23 mouse cellular contexts compared by ENCODE assay signal in genomic region chr5:74730601-74731000, GRCm38 (mm10). TPM values are rescaled to one million over a fixed set of nuclear protein-coding genes. Genes with fewer than 3 reads are reported as not detected.
DNase-seq lines count a peak whose midpoint lies in the region; ATAC-seq and TF ChIP-seq lines count a peak whose summit lies in the region.
"Had no signal": no experiment of that assay in that cellular context is flagged by ENCODE, and none has a peak within 500 bp of the region (broad histone marks: within the 10 kb centered on the region; RNA-seq: fewer than 3 reads in every experiment).

No protein-coding gene starts in this region.

- no peak overlapping the region for H3K9ac ChIP-seq in intestine, embryonic 15.5 days
- H3K9ac ChIP-seq in intestine, postnatal 0 days (ENCODE audit: low read depth, low read length), result no peak overlapping the region
- H3K9ac ChIP-seq in lung, embryonic 14.5 days, result no peak overlapping the region
- H3K9ac ChIP-seq in intestine, embryonic 16.5 days (ENCODE audit: low read depth, low read length), result no peak overlapping the region

- no peak overlapping the region for H3K27ac ChIP-seq in intestine, embryonic 15.5 days
- H3K27ac ChIP-seq in intestine, postnatal 0 days (ENCODE audit: low read depth, low read length), result no peak overlapping the region
- no peak overlapping the region for H3K27ac ChIP-seq in lung, embryonic 14.5 days (ENCODE audit: low read depth)
- H3K27ac ChIP-seq in intestine, embryonic 16.5 days (ENCODE audit: low read length), result no peak overlapping the region
- no peak overlapping the region for H3K27ac ChIP-seq in forebrain, embryonic 10.5 days

- peak; percentile 28; the same call in 1 of the 2 replicates for ATAC-seq in intestine, embryonic 15.5 days
- no peak for ATAC-seq in intestine, postnatal 0 days
- ATAC-seq in lung, embryonic 14.5 days (ENCODE audit: insufficient read depth), result no peak
- ATAC-seq in intestine, embryonic 16.5 days, result peak; percentile 53; the same call in 1 of the 2 replicates
- ATAC-seq: activated CD4-positive, CD25-positive, alpha-beta regulatory T cell, adult 4 months; CD4-positive, CD25-positive, alpha-beta regulatory T cell, adult 4 months; Patski had no signal

- H3K36me3 ChIP-seq in intestine, embryonic 15.5 days, result no peaks in the 10 kb centered on the region
- no peaks in the 10 kb centered on the region for H3K36me3 ChIP-seq in intestine, postnatal 0 days (ENCODE audit: control insufficient read depth, insufficient read depth)
- no peaks in the 10 kb centered on the region for H3K36me3 ChIP-seq in lung, embryonic 14.5 days (ENCODE audit: insufficient read depth)
- no peaks in the 10 kb centered on the region; the same call in 1 of the 2 replicates for H3K36me3 ChIP-seq in intestine, embryonic 16.5 days (ENCODE audit: control insufficient read depth, insufficient read depth, low read length)
- H3K36me3 ChIP-seq in forebrain, embryonic 10.5 days (replicated peaks), result no peaks in the 10 kb centered on the region
- H3K36me3 ChIP-seq: G1E had no signal

- no peaks in the 10 kb centered on the region for H3K27me3 ChIP-seq in intestine, embryonic 15.5 days (replicated peaks)
- no peaks in the 10 kb centered on the region for H3K27me3 ChIP-seq in intestine, postnatal 0 days (replicated peaks; ENCODE audit: control insufficient read depth, insufficient read depth, low read length)
- no peaks in the 10 kb centered on the region; the same call in 1 of the 2 replicates for H3K27me3 ChIP-seq in lung, embryonic 14.5 days (ENCODE audit: insufficient read depth, low read length)
- no peaks in the 10 kb centered on the region for H3K27me3 ChIP-seq in intestine, embryonic 16.5 days (replicated peaks; ENCODE audit: control insufficient read depth, insufficient read depth, low read length)
- 0 out of 2 replicates have a peak, but pooled peaks cover 5% of the 10 kb centered on the region for H3K27me3 ChIP-seq in forebrain, embryonic 10.5 days (ENCODE audit: poor library complexity, severe bottlenecking)
- H3K27me3 ChIP-seq: CH12.LX, Patski had no signal

- H3K4me3 ChIP-seq in intestine, embryonic 15.5 days (replicated peaks), result no peak overlapping the region
- no peak overlapping the region for H3K4me3 ChIP-seq in intestine, postnatal 0 days (ENCODE audit: low read depth, low read length)
- H3K4me3 ChIP-seq in lung, embryonic 14.5 days (ENCODE audit: low read depth, low read length), result no peak overlapping the region
- H3K4me3 ChIP-seq in intestine, embryonic 16.5 days (ENCODE audit: low read length), result no peak overlapping the region
- no peak overlapping the region for H3K4me3 ChIP-seq in forebrain, embryonic 10.5 days

- peak; percentile 73 for DNase-seq in heart, adult 11 months
- DNase-seq in heart, adult 8-10 months (ENCODE audit: low spot score), result no peak
- peak; percentile 43 for DNase-seq in lung, embryonic 14.5 days
- no peak for DNase-seq in lung, postnatal 25 days (ENCODE audit: low spot score)
- no peak for DNase-seq in forebrain, embryonic 10.5 days (ENCODE audit: extremely low spot score, low spot score)
- DNase-seq: adrenal gland, adult 2 months; adrenal gland, adult 8-10 months; adrenal gland, postnatal 10 days; adrenal gland, postnatal 14 days; adrenal gland, postnatal 25 days; adrenal gland, postnatal 36 days; B cell, adult 2 months; cerebellum, adult 11 months; cerebellum, adult 11-12 months had no signal

- 49% methylated on average over 5 of the region's 5 CpGs for WGBS in intestine, embryonic 15.5 days
- WGBS in intestine, postnatal 0 days, result 51% methylated on average over 5 of the region's 5 CpGs
- 21% methylated on average over 5 of the region's 5 CpGs for WGBS in lung, embryonic 14.5 days
- WGBS in intestine, embryonic 16.5 days, result 52% methylated on average over 5 of the region's 5 CpGs
- WGBS in forebrain, embryonic 10.5 days, result 94% methylated on average over 5 of the region's 5 CpGs

- 0 out of 2 replicates have a peak, but pooled peaks cover 3% of the 10 kb centered on the region for H3K4me1 ChIP-seq in intestine, embryonic 15.5 days (replicated peaks)
- H3K4me1 ChIP-seq in intestine, postnatal 0 days (replicated peaks; ENCODE audit: control insufficient read depth, insufficient read depth, low read length), result no peaks in the 10 kb centered on the region; the same call in 1 of the 2 replicates
- peaks cover 6% of the 10 kb centered on the region; the same call in 1 of the 2 replicates for H3K4me1 ChIP-seq in lung, embryonic 14.5 days (ENCODE audit: insufficient read depth)
- H3K4me1 ChIP-seq in intestine, embryonic 16.5 days (ENCODE audit: control insufficient read depth, insufficient read depth, low read length), result no peaks in the 10 kb centered on the region
- peaks cover 27% of the 10 kb centered on the region for H3K4me1 ChIP-seq in forebrain, embryonic 10.5 days

- H3K4me2 ChIP-seq in intestine, embryonic 15.5 days (replicated peaks), result no peak overlapping the region
- no peak overlapping the region for H3K4me2 ChIP-seq in intestine, postnatal 0 days (replicated peaks; ENCODE audit: low read depth)
- H3K4me2 ChIP-seq in lung, embryonic 14.5 days, result no peak overlapping the region
- no peak overlapping the region for H3K4me2 ChIP-seq in intestine, embryonic 16.5 days (ENCODE audit: low read depth, low read length)

- H3K9me3 ChIP-seq in intestine, embryonic 15.5 days, result no peaks in the 10 kb centered on the region
- H3K9me3 ChIP-seq in intestine, postnatal 0 days (ENCODE audit: control insufficient read depth), result no peaks in the 10 kb centered on the region
- no peaks in the 10 kb centered on the region for H3K9me3 ChIP-seq in lung, embryonic 14.5 days (ENCODE audit: low read depth, low read length)
- no peaks in the 10 kb centered on the region for H3K9me3 ChIP-seq in intestine, embryonic 16.5 days (ENCODE audit: control insufficient read depth, low read length)
- no peaks in the 10 kb centered on the region for H3K9me3 ChIP-seq in forebrain, embryonic 10.5 days
- H3K9me3 ChIP-seq: G1E had no signal

- TF ChIP-seq CTCF in intestine, postnatal 0 days (IDR thresholded peaks at IDR 0.05; ENCODE audit: low read depth), result no peak
- no peak for TF ChIP-seq CTCF in lung, embryonic 14.5 days (IDR thresholded peaks at IDR 0.05; ENCODE audit: low read depth)

RNA-seq across cellular contexts. Expression of gene Lnx1, which starts 27.9 kb away (rescaled TPM):
- total RNA-seq in heart, adult 8-10 months (2022), result 10 to 100 TPM; 11.3 to 17.8 (median 13.3) TPM
- 5.9 and 6.0 TPM in 2 replicates for polyA plus RNA-seq in intestine, embryonic 15.5 days (2015; fragmentation: Nextera tagmentation; extraction: Ambion mirVana)
- polyA plus RNA-seq in intestine, postnatal 0 days (2015; fragmentation: Nextera tagmentation; extraction: Ambion mirVana), result 5.0 and 5.5 TPM in 2 replicates
- 4.8 and 5.5 TPM in 2 replicates for polyA plus RNA-seq in lung, embryonic 14.5 days (2014; fragmentation: Nextera tagmentation; extraction: Ambion mirVana)
- polyA plus RNA-seq in intestine, embryonic 16.5 days (2015; fragmentation: Nextera tagmentation; extraction: Ambion mirVana), result 5.9 and 6.1 TPM in 2 replicates
- polyA plus RNA-seq in forebrain, embryonic 10.5 days (2016; fragmentation: Nextera tagmentation; extraction: Ambion mirVana), result 0.50 and 0.92 TPM in 2 replicates
- total RNA-seq: MEL had no signal
- polyA plus RNA-seq: G1E had no signal

Comparison
In these comparisons a context has a peak if more than half of its experiments do, and no peak if none do; other contexts are left out.
1. DNase-seq: peak in heart, adult 11 months (single experiment) and lung, embryonic 14.5 days (single experiment); none in heart, adult 8-10 months (single experiment), lung, postnatal 25 days (single experiment) and forebrain, embryonic 10.5 days (single experiment).
2. ATAC-seq: peak in intestine, embryonic 15.5 days (single experiment) and intestine, embryonic 16.5 days (single experiment); none in intestine, postnatal 0 days (single experiment) and lung, embryonic 14.5 days (single experiment).